Mouse (Mus musculus): ENCODE measurements around the gene Cfd. TPM values are rescaled to one million over a fixed set of nuclear protein-coding genes. Genes with fewer than 3 reads are reported as not detected.

The Cfd gene
- polyA plus RNA-seq, 1 experiment from 2014 or later, result not detected

- Histone ChIP-seq H3K9ac (ENCODE audit: low read depth, low read length) (no peak overlapping the region), H3K4me1 (ENCODE audit: control insufficient read depth, low read depth, low read length) (peaks cover 69% of the 10 kb centered on the region), H3K36me3 (ENCODE audit: control insufficient read depth, insufficient read depth) (no peaks in the 10 kb centered on the region), H3K4me2 (ENCODE audit: low read depth, low read length) (no peak overlapping the region), H3K9me3 (replicated peaks; ENCODE audit: control insufficient read depth, low read length) (no peaks in the 10 kb centered on the region), H3K27me3 (ENCODE audit: control insufficient read depth, insufficient read depth, low read depth, low read length) (no peaks in the 10 kb centered on the region), H3K27ac (ENCODE audit: low read length) (no peak overlapping the region; the same call in 1 of the 2 replicates), H3K4me3 (ENCODE audit: low read depth, low read length) (no peak overlapping the region)
- no peak for ATAC-seq (ENCODE audit: low read depth)
- whole genome bisulfite sequencing (ENCODE audit: insufficient replicate concordance), result 67% methylated on average over 6 of the region's 6 CpGs
Observed at GRCm38 (mm10) chr10:79933861-79934260, 43.2 kb downstream of the Cfd start.

- Histone ChIP-seq H3K27me3 (ENCODE audit: control insufficient read depth, insufficient read depth, low read depth, low read length) (no peaks in the 10 kb centered on the region), H3K4me2 (ENCODE audit: low read depth, low read length) (no peak overlapping the region), H3K9me3 (replicated peaks; ENCODE audit: control insufficient read depth, low read length) (no peaks in the 10 kb centered on the region), H3K36me3 (ENCODE audit: control insufficient read depth, insufficient read depth) (no peaks in the 10 kb centered on the region), H3K27ac (ENCODE audit: low read length) (no peak overlapping the region; the same call in 1 of the 2 replicates), H3K9ac (ENCODE audit: low read depth, low read length) (no peak overlapping the region), H3K4me1 (ENCODE audit: control insufficient read depth, low read depth, low read length) (peaks cover 68% of the 10 kb centered on the region), H3K4me3 (ENCODE audit: low read depth, low read length) (no peak overlapping the region)
- WGBS (ENCODE audit: insufficient replicate concordance), result 51% methylated on average over 13 of the region's 13 CpGs
- ATAC-seq (ENCODE audit: low read depth), result no peak
Observed at GRCm38 (mm10) chr10:79934272-79934721, 43.6 kb downstream of the Cfd start.

GRCm38 (mm10) chr10:79934794-79935569 lies 44.3 kb downstream of the Cfd start:
- Histone ChIP-seq H3K9ac (ENCODE audit: low read depth, low read length) (no peak overlapping the region; the same call in 1 of the 2 replicates), H3K9me3 (replicated peaks; ENCODE audit: control insufficient read depth, low read length) (no peaks in the 10 kb centered on the region), H3K4me3 (ENCODE audit: low read depth, low read length) (no peak overlapping the region), H3K27me3 (ENCODE audit: control insufficient read depth, insufficient read depth, low read depth, low read length) (no peaks in the 10 kb centered on the region), H3K27ac (ENCODE audit: low read length) (no peak overlapping the region), H3K4me1 (ENCODE audit: control insufficient read depth, low read depth, low read length) (peaks cover 72% of the 10 kb centered on the region), H3K36me3 (ENCODE audit: control insufficient read depth, insufficient read depth) (no peaks in the 10 kb centered on the region), H3K4me2 (ENCODE audit: low read depth, low read length) (no peak overlapping the region)
- 83% methylated on average over 16 of the region's 16 CpGs for WGBS (ENCODE audit: insufficient replicate concordance)
- ATAC-seq (ENCODE audit: low read depth), result no peak

- peak overlapping the region; percentile 83 for H3K27ac ChIP-seq (ENCODE audit: low read length)
- H3K4me2 ChIP-seq (ENCODE audit: low read depth, low read length), result peak overlapping the region; percentile 47; the same call in 1 of the 2 replicates
- WGBS (ENCODE audit: insufficient replicate concordance), result 54% methylated on average over 10 of the region's 10 CpGs
- no peak overlapping the region for H3K4me3 ChIP-seq (ENCODE audit: low read depth, low read length)
- no peaks in the 10 kb centered on the region for H3K27me3 ChIP-seq (ENCODE audit: control insufficient read depth, insufficient read depth, low read depth, low read length)
- ATAC-seq (ENCODE audit: low read depth), result no peak
- H3K9ac ChIP-seq (ENCODE audit: low read depth, low read length), result peak overlapping the region; percentile 46
- peaks cover 74% of the 10 kb centered on the region for H3K4me1 ChIP-seq (ENCODE audit: control insufficient read depth, low read depth, low read length)
- no peaks in the 10 kb centered on the region for H3K36me3 ChIP-seq (ENCODE audit: control insufficient read depth, insufficient read depth)
- no peaks in the 10 kb centered on the region for H3K9me3 ChIP-seq (replicated peaks; ENCODE audit: control insufficient read depth, low read length)
Observed at GRCm38 (mm10) chr10:79936284-79936910, 45.7 kb downstream of the Cfd start.

- peaks cover 70% of the 10 kb centered on the region for H3K4me1 ChIP-seq (ENCODE audit: control insufficient read depth, low read depth, low read length)
- peak overlapping the region; percentile 46 for H3K9ac ChIP-seq (ENCODE audit: low read depth, low read length)
- peak overlapping the region; percentile 47 for H3K4me2 ChIP-seq (ENCODE audit: low read depth, low read length)
- H3K27ac ChIP-seq (ENCODE audit: low read length), result peak overlapping the region; percentile 83
- H3K36me3 ChIP-seq (ENCODE audit: control insufficient read depth, insufficient read depth), result no peaks in the 10 kb centered on the region
- peak overlapping the region; percentile 23; the same call in 1 of the 2 replicates for H3K4me3 ChIP-seq (ENCODE audit: low read depth, low read length)
- peak; percentile 55 for ATAC-seq (ENCODE audit: low read depth)
- no peaks in the 10 kb centered on the region for H3K27me3 ChIP-seq (ENCODE audit: control insufficient read depth, insufficient read depth, low read depth, low read length)
- 34% methylated on average over 27 of the region's 27 CpGs for WGBS (ENCODE audit: insufficient replicate concordance)
- no peaks in the 10 kb centered on the region for H3K9me3 ChIP-seq (replicated peaks; ENCODE audit: control insufficient read depth, low read length)
Observed at GRCm38 (mm10) chr10:79936911-79937441, 46.3 kb downstream of the Cfd start.

GRCm38 (mm10) chr10:79937775-79938526 lies 47.3 kb downstream of the Cfd start:
- no peak overlapping the region; the same call in 1 of the 2 replicates for H3K9ac ChIP-seq (ENCODE audit: low read depth, low read length)
- H3K4me1 ChIP-seq (ENCODE audit: control insufficient read depth, low read depth, low read length), result peaks cover 64% of the 10 kb centered on the region
- peak overlapping the region; percentile 83 for H3K27ac ChIP-seq (ENCODE audit: low read length)
- peak; percentile 59 for ATAC-seq (ENCODE audit: low read depth)
- no peak overlapping the region for H3K4me3 ChIP-seq (ENCODE audit: low read depth, low read length)
- H3K36me3 ChIP-seq (ENCODE audit: control insufficient read depth, insufficient read depth), result no peaks in the 10 kb centered on the region
- H3K4me2 ChIP-seq (ENCODE audit: low read depth, low read length), result peak overlapping the region; percentile 47; the same call in 1 of the 2 replicates
- no peaks in the 10 kb centered on the region for H3K9me3 ChIP-seq (replicated peaks; ENCODE audit: control insufficient read depth, low read length)
- no peaks in the 10 kb centered on the region for H3K27me3 ChIP-seq (ENCODE audit: control insufficient read depth, insufficient read depth, low read depth, low read length)
- 54% methylated on average over 11 of the region's 11 CpGs for WGBS (ENCODE audit: insufficient replicate concordance)

GRCm38 (mm10) chr10:79940749-79941148 lies 50.1 kb downstream of the Cfd start:
- Histone ChIP-seq H3K4me2 (ENCODE audit: low read depth, low read length) (no peak overlapping the region), H3K9ac (ENCODE audit: low read depth, low read length) (no peak overlapping the region), H3K27me3 (ENCODE audit: control insufficient read depth, insufficient read depth, low read depth, low read length) (no peaks in the 10 kb centered on the region), H3K36me3 (ENCODE audit: control insufficient read depth, insufficient read depth) (no peaks in the 10 kb centered on the region), H3K4me1 (ENCODE audit: control insufficient read depth, low read depth, low read length) (peaks cover 68% of the 10 kb centered on the region), H3K27ac (ENCODE audit: low read length) (no peak overlapping the region), H3K4me3 (ENCODE audit: low read depth, low read length) (no peak overlapping the region), H3K9me3 (replicated peaks; ENCODE audit: control insufficient read depth, low read length) (no peaks in the 10 kb centered on the region)
- ATAC-seq (ENCODE audit: low read depth), result no peak
- 18% methylated on average over 7 of the region's 7 CpGs for WGBS (ENCODE audit: insufficient replicate concordance)
